Mouse (Mus musculus) kidney, adult 2 months (tissue): Measurements from ENCODE around the gene Thbs4. TPM values are rescaled to one million over a fixed set of nuclear protein-coding genes. Genes with fewer than 3 reads are reported as not detected.

Experiments used
- DNase-seq: peaks from one replicate; pipeline ENCODE4 v3.0.0; 2021
- H3K27ac ChIP-seq: fragments of 200-500 bp; 2 replicates; pipeline ENCODE4 v1.5.1; 2012; ENCODE audit warnings: low read depth, low read length, control low read depth, inconsistent platforms; ENCODE audit not compliant: insufficient read depth
- H3K27me3 ChIP-seq: fragments of 200-500 bp; replicated peaks from 2 replicates; pipeline ENCODE4 v1.6.1; 2012; ENCODE audit warnings: mild to moderate bottlenecking, moderate library complexity, low read length, inconsistent platforms; ENCODE audit not compliant: control insufficient read depth, insufficient read depth
- H3K36me3 ChIP-seq: fragments of 200-500 bp; 2 replicates; pipeline ENCODE4 v1.6.1; 2012; ENCODE audit warnings: mild to moderate bottlenecking, moderate library complexity, low read length, inconsistent platforms; ENCODE audit not compliant: control insufficient read depth, insufficient read depth
- H3K4me1 ChIP-seq: fragments of 200-500 bp; 2 replicates; pipeline ENCODE4 v1.6.1; 2011; ENCODE audit warnings: low read length; ENCODE audit not compliant: control insufficient read depth, insufficient read depth
- H3K4me3 ChIP-seq: fragments of 200-500 bp; 2 replicates; pipeline ENCODE4 v1.5.1; 2011; ENCODE audit warnings: mild to moderate bottlenecking, low read depth, low read length, control low read depth; ENCODE audit not compliant: insufficient read depth
- CTCF ChIP-seq: fragments of 200-500 bp; conservative IDR thresholded peaks from 2 replicates; pipeline ENCODE4 v1.5.1; 2011; ENCODE audit warnings: low read depth, mild to moderate bottlenecking, control low read depth, low read length, moderate library complexity, mixed read lengths; ENCODE audit not compliant: insufficient read depth, insufficient read length
- POLR2A ChIP-seq: fragments of 200-500 bp; IDR thresholded peaks from one replicate; pipeline ENCODE4 v1.6.1; 2011; ENCODE audit warnings: low read depth, low read length, control low read depth
- WGBS: fragments of 180-500 bp; shearing (Covaris S2); methylation state at CpG from one replicate; pipeline ENCODE4 v1.1.7; 2018; 5-methylcytosine and 5-hydroxymethylcytosine counted together
- polyA plus RNA-seq: library from polyadenylated mRNA; depleted of rRNA; stranded (reverse); fragments of >200 nt; gene quantifications from 2 replicates; pipeline ENCODE4 v1.2.3, GENCODE M21; 2012; rRNA removed

Gene Thbs4
- polyA plus RNA-seq, 1 experiment, result 3.1 TPM

DNA sequence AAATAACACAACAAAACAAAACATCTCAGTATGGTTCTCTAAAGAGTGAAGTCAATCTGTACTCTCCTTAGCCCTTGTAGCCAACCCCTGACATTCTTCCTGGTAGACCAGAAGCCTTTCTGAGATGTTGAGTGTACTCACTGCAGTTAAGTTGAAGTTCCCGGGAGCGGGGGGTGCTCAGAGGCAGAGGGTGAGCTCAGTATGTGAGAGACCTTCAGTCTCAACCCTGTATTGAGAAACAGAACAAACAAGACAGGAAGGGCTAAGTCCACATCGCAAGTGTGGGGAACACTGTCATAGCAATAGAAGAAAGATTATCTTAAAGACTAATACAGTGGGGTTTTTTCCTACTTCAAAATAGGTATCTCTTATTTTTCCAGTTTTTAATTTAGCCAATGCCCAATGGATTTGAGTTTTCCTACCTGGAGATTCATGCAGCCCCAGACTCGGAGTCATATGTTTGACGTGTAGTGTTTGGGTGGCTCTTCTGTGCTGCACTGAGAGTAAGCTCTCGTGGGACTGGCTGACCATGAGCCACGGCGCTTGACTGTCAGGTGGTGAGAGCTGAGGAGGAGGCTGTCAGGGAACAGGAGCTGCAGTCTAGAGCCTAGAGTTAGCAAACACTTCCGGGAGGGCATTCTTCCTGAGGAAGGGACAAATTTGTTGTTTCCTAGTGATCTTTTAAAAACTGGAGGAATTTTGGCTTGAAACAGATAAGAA is 88.1 kb downstream of the Thbs4 start:
- no peak for TF ChIP-seq CTCF
- no peak for TF ChIP-seq POLR2A
- H3K4me1 ChIP-seq, result no peaks in the 10 kb centered on the region
- no peak overlapping the region for H3K4me3 ChIP-seq
- 87% methylated on average over 9 of the region's 9 CpGs for WGBS
- DNase-seq, result no peak
- no peaks in the 10 kb centered on the region for H3K27me3 ChIP-seq
- H3K36me3 ChIP-seq, result no peaks in the 10 kb centered on the region
- H3K27ac ChIP-seq, result no peak overlapping the region

DNA sequence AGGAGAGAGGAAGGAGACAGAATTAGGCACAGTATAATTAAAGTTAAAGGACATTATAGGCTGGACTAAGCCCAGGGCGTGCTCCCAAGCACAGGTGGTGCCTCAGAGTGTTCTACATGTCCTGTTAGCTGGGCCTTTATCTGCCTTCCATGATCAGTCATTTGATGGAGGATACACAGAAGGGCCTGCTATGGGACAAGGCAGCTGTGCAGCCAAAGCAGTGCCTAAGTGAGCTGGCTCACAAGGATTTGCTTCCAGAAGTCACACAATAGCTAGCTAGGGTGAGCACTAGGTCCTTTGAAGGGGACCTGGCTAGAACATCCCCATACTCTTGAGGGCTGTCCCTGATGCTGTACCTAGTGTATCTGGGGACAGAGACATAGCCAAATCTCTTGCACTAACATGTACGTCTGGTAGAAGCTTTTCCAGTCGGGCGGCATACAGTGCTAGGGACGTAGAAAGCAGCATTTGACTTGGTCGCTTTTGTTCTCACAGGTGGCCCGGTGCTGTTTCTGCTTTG is 89.5 kb downstream of the Thbs4 start:
- Histone ChIP-seq H3K27me3 (no peaks in the 10 kb centered on the region), H3K36me3 (no peaks in the 10 kb centered on the region), H3K4me3 (no peak overlapping the region), H3K27ac (no peak overlapping the region), H3K4me1 (no peaks in the 10 kb centered on the region)
- 95% methylated on average over 7 of the region's 7 CpGs for WGBS
- TF ChIP-seq CTCF (no peak), POLR2A (no peak)
- no peak for DNase-seq

GRCm38 (mm10) chr13:92704189-92704588 is 90.4 kb downstream of the Thbs4 start:
- TF ChIP-seq POLR2A (no peak), CTCF (no peak)
- H3K4me1 ChIP-seq, result peaks cover 1% of the 10 kb centered on the region
- no peak for DNase-seq
- no peak overlapping the region for H3K27ac ChIP-seq
- 60% methylated on average over 7 of the region's 7 CpGs for WGBS
- H3K27me3 ChIP-seq, result no peaks in the 10 kb centered on the region
- H3K36me3 ChIP-seq, result no peaks in the 10 kb centered on the region
- no peak overlapping the region for H3K4me3 ChIP-seq

- no peak overlapping the region for H3K27ac ChIP-seq
- no peak for DNase-seq
- TF ChIP-seq CTCF (0 out of 2 replicates have a peak, but pooled peaks have one; percentile 6), POLR2A (no peak)
- no peaks in the 10 kb centered on the region for H3K36me3 ChIP-seq
- no peak overlapping the region for H3K4me3 ChIP-seq
- H3K4me1 ChIP-seq, result peaks cover 7% of the 10 kb centered on the region
- H3K27me3 ChIP-seq, result no peaks in the 10 kb centered on the region
- WGBS, result 83% methylated on average over 8 of the region's 8 CpGs
These were observed 91.2 kb downstream of the Thbs4 start for GRCm38 (mm10) chr13:92703241-92704027.

DNA sequence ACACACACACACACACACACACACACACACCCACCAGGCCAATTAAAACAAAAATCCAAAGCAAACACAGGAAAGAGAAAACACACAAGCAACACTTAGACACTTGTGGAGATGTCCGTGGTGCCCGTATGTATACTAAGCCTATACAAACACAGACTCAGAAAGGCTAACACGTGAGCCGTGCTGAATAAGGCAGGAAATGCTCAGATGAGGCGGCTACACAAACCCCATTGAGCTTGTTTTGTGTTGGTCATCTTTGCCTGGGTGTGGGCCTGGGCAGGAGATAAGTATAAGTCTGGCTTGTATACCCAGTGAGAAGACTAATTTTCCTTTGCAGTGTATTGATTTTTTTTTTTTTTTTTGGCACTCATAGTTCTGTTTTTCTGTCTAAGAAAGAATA is 92.6 kb downstream of the Thbs4 start:
- no peak for DNase-seq
- peaks cover 7% of the 10 kb centered on the region for H3K4me1 ChIP-seq
- no peaks in the 10 kb centered on the region for H3K36me3 ChIP-seq
- no peak for TF ChIP-seq CTCF
- no peak for TF ChIP-seq POLR2A
- no peaks in the 10 kb centered on the region for H3K27me3 ChIP-seq
- 82% methylated on average over 5 of the region's 5 CpGs for WGBS
- no peak overlapping the region for H3K4me3 ChIP-seq
- H3K27ac ChIP-seq, result no peak overlapping the region

Other genes with a start within 250 kb of the Thbs4 start
- gene Spz1, start 218.6 kb downstream of the Thbs4 start, polyA plus RNA-seq, result 0.09 and 0.22 TPM in 2 replicates
- gene Serinc5, start 183.7 kb downstream of the Thbs4 start, polyA plus RNA-seq, result 10.4 and 11.1 TPM in 2 replicates
- gene Mtx3, start 49.9 kb upstream of the Thbs4 start, polyA plus RNA-seq, result 5.0 and 5.4 TPM in 2 replicates